Mouse (Mus musculus) stomach, postnatal 0 days (tissue): ENCODE results near the gene Atp6v0e.

Experiments used
- CTCF ChIP-seq: IDR thresholded peaks from 2 replicates; pipeline ENCODE4 v1.5.1; 2016; ENCODE audit warnings: antibody characterized with exemption, low read depth, mild to moderate bottlenecking, moderate library complexity
- EP300 ChIP-seq: optimal IDR thresholded peaks from 2 replicates; pipeline ENCODE3; 2016; ENCODE audit warnings: antibody characterized with exemption

DNA sequence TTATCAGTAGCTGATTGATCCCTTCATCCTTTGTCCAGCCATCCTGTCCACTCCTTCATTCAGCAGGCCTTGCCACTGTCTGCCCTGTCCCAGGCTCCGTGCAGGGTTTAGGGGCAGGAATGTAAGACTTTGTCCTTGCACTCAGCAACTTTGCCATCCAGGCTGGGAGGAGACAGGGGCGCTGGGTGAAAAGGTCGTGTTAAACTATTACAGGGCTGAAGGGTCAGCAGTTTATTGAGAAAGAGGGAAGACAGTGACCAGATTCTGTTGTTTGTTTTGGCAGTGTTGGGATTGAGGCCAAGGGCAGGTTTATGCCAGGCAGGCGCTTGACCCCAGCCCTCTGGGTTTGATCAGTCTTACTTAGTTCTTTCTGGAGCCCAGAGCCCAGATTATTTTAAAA is 25.2 kb upstream of the Atp6v0e start:
- TF ChIP-seq CTCF (no peak), EP300 (no peak)
